Mouse (Mus musculus) forebrain, embryonic 11.5 days (tissue): ENCODE results near the gene Gm21409. TPM values are rescaled to one million over a fixed set of nuclear protein-coding genes. Genes with fewer than 3 reads are reported as not detected.
"Not testable (repeated sequence)": the region's sequence is repeated elsewhere in the genome, so short reads cannot be mapped to it uniquely, and the experiment has no call there.

Experiments used
- ATAC-seq: fragments of 200-750 bp; cut with Nextera tagmentation; replicated peaks from 2 replicates; pipeline ENCODE4 v1.8.0; 2017; ENCODE audit warnings: moderate TSS enrichment; ENCODE audit not compliant: low FRiP score
- DNase-seq: peaks from one replicate; pipeline ENCODE4 v3.0.0-alpha.2; 2017; ENCODE audit warnings: low spot score
- H3K27ac ChIP-seq: fragments of 300-500 bp; sonication (generic); 2 replicates; pipeline ENCODE4 v1.5.1; 2014; ENCODE audit warnings: low read depth, low read length
- H3K27me3 ChIP-seq: fragments of 300-500 bp; sonication (generic); 2 replicates; pipeline ENCODE4 v1.6.1; 2014; ENCODE audit warnings: mild to moderate bottlenecking, low read length, mixed read lengths; ENCODE audit not compliant: control insufficient read depth, insufficient read depth
- H3K36me3 ChIP-seq: fragments of 300-500 bp; sonication (generic); 2 replicates; pipeline ENCODE4 v1.6.1; 2014; ENCODE audit warnings: mild to moderate bottlenecking, low read length, moderate library complexity, mixed read lengths; ENCODE audit not compliant: control insufficient read depth, insufficient read depth
- H3K4me1 ChIP-seq: fragments of 300-500 bp; sonication (generic); replicated peaks from 2 replicates; pipeline ENCODE4 v1.6.1; 2014; ENCODE audit warnings: low read length, mixed read lengths; ENCODE audit not compliant: control insufficient read depth, insufficient read depth
- H3K4me2 ChIP-seq: fragments of 300-500 bp; sonication (generic); 2 replicates; pipeline ENCODE4 v1.6.1; 2014; ENCODE audit warnings: low read depth, mild to moderate bottlenecking, low read length, moderate library complexity, mixed read lengths; ENCODE audit not compliant: severe bottlenecking
- H3K4me3 ChIP-seq: fragments of 300-500 bp; sonication (generic); 2 replicates; pipeline ENCODE4 v1.5.1; 2014; ENCODE audit warnings: low read depth, low read length
- H3K9ac ChIP-seq: fragments of 300-500 bp; sonication (generic); 2 replicates; pipeline ENCODE4 v1.6.1; 2014; ENCODE audit warnings: low read length
- H3K9me3 ChIP-seq: fragments of 300-500 bp; sonication (generic); 2 replicates; pipeline ENCODE4 v1.6.1; 2016; ENCODE audit warnings: low read length, mixed read lengths; ENCODE audit not compliant: control insufficient read depth
- WGBS: fragments of 180-500 bp; shearing (Covaris S2); extraction: QIAGEN DNeasy Blood & Tissue Kit; methylation state at CpG from one replicate; pipeline ENCODE4 v1.1.7; 2014; 5-methylcytosine and 5-hydroxymethylcytosine counted together
- polyA plus RNA-seq: library from polyadenylated mRNA; unstranded; fragments of >200 nt; fragmentation: Nextera tagmentation; extraction: Ambion mirVana; gene quantifications from 2 replicates; pipeline ENCODE4 v1.2.1, GENCODE M21; 2014

Gm21409 gene
- not detected in 2 replicates for polyA plus RNA-seq

DNA sequence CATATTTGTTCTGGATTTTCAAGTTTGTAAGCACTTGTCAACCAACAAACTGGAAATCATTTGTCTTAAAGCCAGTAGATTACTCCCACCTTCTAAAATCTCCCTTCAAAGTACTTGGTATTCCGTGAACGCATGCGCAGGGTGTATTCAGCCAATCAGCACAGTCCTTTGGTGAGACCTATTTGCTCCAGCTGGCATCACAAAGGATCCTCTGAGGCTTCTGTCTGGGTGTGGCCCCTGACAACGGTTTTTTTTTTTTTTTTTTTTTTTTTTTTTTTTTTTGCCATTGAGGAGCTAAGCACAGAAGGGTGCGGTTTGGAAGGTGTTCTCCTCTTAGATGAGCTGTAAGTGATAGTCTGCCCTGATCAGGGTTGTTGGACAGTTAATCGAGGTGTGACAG is at the start of gene Gm21409:
Gene Gm21409, plus strand, starts transcription at position 301 of the 400 bp plus-strand sequence.
- not testable (repeated sequence) for DNase-seq, H3K27me3 ChIP-seq, H3K36me3 ChIP-seq, H3K9ac ChIP-seq, H3K4me2 ChIP-seq, ATAC-seq, H3K4me3 ChIP-seq, H3K4me1 ChIP-seq, H3K9me3 ChIP-seq, H3K27ac ChIP-seq
- WGBS = no CpG with 5 or more reads among the region's 6 CpGs

Other genes starting within 250 kb of the Gm21409 start
- not detected in 2 replicates for gene Gm21394, start 181.8 kb upstream of the Gm21409 start, polyA plus RNA-seq